Mouse (Mus musculus) liver, embryonic 14 days (tissue): ENCODE measurements around the gene Xrcc3. TPM values are rescaled to one million over a fixed set of nuclear protein-coding genes. Genes with fewer than 3 reads are reported as not detected.

Source experiments
- polyA plus RNA-seq: library from polyadenylated mRNA; depleted of rRNA; stranded (reverse); fragments of >200 nt; gene quantifications from 2 replicates; pipeline ENCODE4 v1.2.3, GENCODE M21; 2012; rRNA removed

Xrcc3 gene
- polyA plus RNA-seq: 10.5 and 10.7 TPM in 2 replicates

GRCm38 (mm10) chr12:111813766-111814617 is at the start of gene Xrcc3, which contains the start of gene Zfyve21:
Gene Xrcc3, minus strand, starts transcription at chr12:111813873.
Gene Zfyve21, plus strand, starts transcription at chr12:111814170.

GRCm38 (mm10) chr12:111758381-111759175 is 55.1 kb downstream of the Xrcc3 start, which contains the start of gene Klc1:
Gene Klc1, plus strand, starts transcription at chr12:111758849.

Other genes with a start within 250 kb of the Xrcc3 start
- gene Mark3, start 239.3 kb downstream of the Xrcc3 start, polyA plus RNA-seq: 22.5 and 26.2 TPM in 2 replicates
- 22.5 and 26.7 TPM in 2 replicates for gene Ckb, start 141.5 kb downstream of the Xrcc3 start, polyA plus RNA-seq
- 15.6 and 17.6 TPM in 2 replicates for gene Trmt61a, start 135.8 kb downstream of the Xrcc3 start, polyA plus RNA-seq
- gene Bag5, start 100.6 kb downstream of the Xrcc3 start, polyA plus RNA-seq: 9.9 and 10.7 TPM in 2 replicates
- 13.8 and 14.2 TPM in 2 replicates for gene Apopt1, start 100.6 kb downstream of the Xrcc3 start, polyA plus RNA-seq
- 16.7 and 18.6 TPM in 2 replicates for gene Klc1, start 55.0 kb downstream of the Xrcc3 start, polyA plus RNA-seq
- gene Zfyve21, start 297 bp upstream of the Xrcc3 start, polyA plus RNA-seq: 35.2 and 41.7 TPM in 2 replicates
- gene Ppp1r13b, start 94.2 kb upstream of the Xrcc3 start, polyA plus RNA-seq: 2.2 and 2.8 TPM in 2 replicates
- 173 and 206 TPM in 2 replicates for gene Atp5mpl, start 153.1 kb upstream of the Xrcc3 start, polyA plus RNA-seq
- 0.03 and 0.10 TPM in 2 replicates for gene Tdrd9, start 157.7 kb upstream of the Xrcc3 start, polyA plus RNA-seq
- gene Rd3l, start 167.4 kb upstream of the Xrcc3 start, polyA plus RNA-seq: not detected in 2 replicates